Mouse (Mus musculus) layer of hippocampus, adult 9-11 months (tissue): ENCODE measurements at regions not wholly inside any gene's neighbourhood (a gene's known extent, or its start where the extent isn't known, plus 50 kb on each side); places are given as distances from the start of the nearest gene placed in this dataset.
A peak's percentile ranks its signal among the peaks of the same experiment; 100 is the strongest.

Experiments used
- DNase-seq: peaks from one replicate; pipeline ENCODE4 v3.0.0; 2022

DNA sequence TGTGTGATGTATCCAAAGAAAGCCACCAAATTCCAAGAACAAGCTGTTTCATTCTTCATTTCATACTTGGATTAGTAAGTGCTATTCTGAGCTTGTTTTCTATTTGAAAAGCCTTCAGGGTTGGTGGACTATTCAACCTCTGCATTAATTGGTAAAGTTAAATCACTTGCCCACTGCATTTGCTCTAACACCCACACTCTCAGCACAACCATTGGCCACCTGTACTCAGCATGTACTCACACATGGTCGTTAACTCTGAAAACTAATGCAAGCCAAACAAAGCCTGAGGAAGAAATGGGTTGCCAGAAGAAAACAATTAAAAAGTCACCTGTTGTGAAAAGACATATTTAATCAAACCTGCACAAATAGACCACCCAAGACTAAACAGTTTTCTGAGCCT is 267.5 kb downstream of the Trim52 start:
- no peak for DNase-seq

DNA sequence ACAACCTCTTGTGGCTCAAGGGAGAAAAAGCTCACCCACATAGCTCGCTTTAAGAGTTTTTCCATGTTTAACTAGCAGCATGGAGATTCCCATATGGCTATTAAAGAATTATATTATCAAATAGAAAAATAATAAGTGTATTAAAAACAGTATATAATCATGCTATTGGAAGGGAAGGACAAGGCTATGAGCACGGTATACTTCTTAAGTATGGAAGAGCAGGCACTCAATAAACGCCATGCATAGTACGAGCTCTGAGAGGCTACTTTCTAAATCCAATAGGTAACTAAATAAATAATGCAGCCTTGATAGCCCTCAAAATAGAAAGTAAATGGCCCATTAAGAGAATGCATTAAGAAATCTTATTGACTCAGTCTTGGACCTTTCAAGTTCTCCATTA is 273.6 kb downstream of the Trim52 start:
- DNase-seq: no peak

DNA sequence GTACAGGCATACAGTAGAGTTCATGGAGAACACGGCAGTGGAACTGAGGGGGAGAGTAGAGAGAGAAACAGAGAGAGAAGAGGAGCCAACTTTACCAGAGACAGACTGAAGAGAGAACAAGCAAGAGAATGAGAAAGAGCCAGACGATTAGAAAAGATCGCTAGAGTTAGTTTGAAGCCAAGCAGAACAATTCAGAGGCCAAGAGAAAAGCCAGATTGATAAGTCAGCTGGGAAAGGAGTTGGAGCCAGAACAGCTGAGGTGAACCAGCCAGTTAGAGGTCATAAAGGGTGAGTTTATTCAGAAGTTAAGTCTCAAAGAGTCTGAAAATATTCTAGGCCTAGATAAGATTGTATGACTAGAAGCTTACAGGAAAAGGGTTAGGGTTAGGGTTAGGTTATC is 281.7 kb downstream of the Trim52 start:
- DNase-seq: no peak

DNA sequence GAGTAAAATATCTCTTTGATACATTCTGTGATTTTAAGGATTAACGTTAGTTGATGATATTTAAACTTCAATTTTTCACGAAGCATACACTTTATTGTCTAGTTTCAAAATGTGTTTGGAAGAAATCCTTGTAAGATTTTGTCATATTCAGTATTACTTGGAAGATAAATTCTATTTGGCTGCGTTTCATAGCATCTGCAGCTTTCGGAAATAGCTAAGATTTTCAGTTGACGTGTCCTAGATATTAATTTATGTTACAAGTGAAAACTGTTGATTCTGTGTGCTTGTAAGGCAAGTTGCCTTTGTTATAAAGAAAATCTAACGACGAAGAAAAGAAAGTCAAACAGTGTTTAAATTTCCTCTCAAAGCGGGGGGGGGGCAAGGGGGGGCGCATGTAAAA is 284.5 kb downstream of the Trim52 start:
- no peak for DNase-seq

DNA sequence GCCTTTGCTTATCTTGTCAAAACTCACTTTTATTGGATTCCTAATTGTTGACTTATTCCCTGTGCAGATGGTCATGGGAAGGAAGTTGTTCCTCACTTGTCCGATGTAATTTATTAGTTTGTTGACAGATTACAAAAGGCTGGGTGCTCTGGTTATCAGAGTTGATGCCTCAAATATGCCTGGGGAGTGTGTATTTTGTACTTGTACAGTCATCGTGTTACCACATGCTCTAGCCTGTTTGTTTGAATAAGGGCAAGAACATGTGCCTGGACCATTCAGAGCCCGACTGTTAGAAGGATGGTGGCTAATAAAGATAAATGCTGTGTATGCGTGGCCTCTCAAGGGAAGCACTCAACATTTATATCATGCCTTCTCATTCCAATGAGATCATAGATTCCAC is 288.0 kb downstream of the Trim52 start:
- no peak for DNase-seq

DNA sequence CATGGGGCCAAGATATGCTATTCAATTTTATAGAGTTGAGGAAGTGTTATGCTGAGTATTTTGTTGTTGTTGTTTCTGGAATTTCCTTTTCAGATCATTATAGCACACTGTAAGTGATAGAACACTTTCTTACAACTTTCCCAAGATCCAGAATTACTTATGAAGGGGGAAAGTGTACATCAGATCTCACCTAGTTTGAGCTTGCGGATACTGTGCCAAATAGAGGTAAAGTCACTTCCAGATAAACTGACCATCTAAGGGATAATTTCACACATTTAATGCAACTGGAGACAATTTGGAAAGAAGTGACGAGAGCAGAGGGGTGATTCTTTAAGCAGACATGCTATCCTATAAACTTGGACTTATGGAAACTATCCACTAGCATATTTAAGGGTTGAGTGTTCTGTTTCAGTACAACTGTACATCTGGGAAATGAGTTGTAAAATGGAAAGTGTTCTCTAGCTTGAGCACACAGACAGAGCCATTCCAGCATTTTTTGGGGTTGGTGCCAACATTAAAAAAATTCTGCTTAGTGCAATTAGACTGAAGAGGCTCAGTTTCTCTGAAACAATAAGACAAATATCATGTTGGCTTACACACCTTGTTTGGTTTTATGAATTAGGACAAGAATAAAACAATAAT is 307.0 kb downstream of the Trim52 start:
- no peak for DNase-seq

DNA sequence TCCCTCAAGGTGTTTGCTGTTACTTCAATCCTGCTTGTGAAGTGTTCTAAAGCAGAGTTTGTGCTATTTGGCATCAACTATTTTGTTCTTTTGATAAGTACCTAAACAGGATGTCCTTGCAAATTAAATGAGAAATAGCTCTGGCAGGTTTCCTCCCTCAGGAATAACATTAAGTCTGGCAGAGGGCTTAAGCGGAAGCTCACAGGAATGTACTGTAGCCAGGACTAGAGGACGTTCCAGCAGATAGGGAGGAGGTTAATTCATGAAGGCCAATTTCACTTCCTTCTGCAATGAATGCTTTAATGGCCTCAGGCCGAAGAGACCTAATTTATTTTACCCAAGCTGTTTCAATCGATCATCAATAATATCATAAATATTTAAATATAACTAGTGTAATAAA is 318.7 kb downstream of the Trim52 start:
- no peak for DNase-seq

DNA sequence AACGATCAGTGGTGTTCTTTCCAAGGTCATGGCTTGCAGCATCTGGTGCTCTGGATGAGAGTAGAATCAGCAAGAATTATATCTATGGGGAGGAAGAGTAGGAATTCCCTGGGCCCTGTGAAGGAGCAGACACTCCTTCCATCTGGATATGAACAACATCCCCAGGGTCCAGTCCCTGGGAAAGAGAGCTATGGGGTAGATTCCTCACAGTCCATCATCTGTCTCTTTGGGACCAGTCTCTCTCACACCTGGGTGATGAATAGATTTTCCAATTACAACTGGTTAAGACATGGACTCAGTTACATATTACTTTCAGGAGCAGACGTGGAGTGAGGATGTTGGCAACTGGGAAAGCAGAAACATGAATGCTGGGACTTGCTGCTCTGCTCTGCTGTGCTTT is 322.6 kb downstream of the Trim52 start:
- DNase-seq: no peak

DNA sequence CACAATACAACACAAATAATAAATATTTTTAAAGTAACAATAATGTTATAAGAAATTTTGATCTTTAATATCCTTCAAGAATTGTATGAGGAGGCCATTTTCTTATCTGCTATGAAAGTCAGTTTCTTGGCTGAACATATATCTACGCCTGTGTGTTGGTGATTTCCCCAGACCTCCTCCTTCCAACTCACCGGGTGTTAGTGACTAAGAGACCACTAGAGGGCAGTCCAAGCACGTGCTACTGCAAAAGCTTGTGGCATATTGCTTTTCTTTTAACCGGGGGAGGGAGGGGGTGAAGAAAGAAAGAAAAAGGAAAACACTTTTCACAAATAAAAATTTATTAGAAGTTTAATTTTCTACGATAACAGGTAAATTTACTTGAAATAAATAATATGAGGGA is 333.3 kb downstream of the Trim52 start:
- DNase-seq: peak; percentile 16

DNA sequence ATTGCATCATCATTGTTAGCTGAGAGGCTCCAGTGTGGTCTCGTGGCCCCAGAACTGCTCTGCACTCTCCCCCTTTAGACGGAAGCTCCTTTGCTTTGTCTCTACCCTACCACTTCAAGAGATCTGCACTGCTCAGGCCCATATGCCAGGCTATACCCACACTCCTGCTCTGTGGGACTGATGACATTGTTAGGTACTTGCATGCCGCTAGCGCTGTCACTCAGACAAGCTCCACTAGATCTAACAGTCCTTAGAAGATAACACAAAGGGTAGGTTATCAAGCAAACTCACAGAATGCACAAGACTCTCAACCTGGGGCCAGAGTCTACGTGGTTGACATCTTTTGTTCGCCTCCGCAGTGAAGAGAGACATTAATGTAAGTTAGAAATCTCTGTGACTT is 383.1 kb downstream of the Trim52 start:
- DNase-seq: no peak

DNA sequence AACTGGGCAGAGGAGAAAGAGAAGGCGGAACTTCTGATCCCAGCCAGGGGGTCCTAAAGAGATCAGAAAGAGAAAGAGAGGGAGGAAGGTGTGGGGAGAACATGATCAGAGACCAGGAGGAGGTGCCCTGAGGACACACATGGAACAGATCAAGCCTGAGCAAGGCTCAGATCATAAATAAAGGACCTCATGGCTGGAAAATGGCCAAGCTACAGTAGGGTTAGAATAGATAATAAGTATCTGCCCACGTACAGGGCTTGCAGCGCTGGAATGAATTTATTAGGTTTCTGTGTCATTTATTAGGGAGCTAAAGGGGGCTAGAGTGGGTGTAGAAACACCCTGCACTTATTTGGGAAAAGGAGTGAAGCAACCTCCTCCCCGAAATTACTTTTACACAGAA is 385.4 kb downstream of the Trim52 start:
- DNase-seq: no peak

DNA sequence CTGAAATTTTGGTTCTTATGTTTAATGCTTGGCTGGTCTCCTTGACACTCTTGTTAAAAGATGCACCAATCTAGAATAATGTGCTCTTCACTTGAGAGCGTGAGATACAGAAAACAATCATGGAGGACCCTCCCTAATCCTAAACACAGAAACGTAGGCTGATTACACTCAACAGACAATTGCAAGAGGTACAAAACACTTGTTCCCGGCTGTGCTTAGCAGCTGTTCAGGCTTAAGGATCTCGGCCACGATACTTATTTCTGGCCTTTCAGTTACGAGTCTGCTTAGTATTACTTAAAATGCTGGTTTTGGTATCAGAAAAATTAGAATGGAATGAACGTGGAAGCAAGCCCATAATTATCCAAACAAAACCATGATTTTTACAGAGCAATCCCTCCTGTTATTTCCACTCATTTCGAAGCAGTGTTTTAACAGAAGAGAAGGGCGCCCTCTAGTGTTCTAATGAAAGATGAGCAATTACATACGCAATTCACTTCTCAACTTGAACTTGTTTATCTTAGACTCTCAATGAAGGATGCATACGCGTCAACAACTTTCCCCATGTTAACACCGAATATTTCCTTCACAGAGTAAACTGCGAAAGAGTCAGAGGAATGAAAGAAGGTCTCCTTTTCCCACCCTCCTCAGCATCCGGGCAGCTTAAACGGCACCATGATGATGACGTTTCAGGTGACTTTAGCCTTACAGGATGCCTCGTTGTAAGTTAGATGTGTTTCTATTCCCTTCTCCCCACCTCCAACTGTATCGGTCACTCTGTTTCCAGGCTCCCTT is 394.5 kb downstream of the Trim52 start:
- peak; percentile 22 for DNase-seq

DNA sequence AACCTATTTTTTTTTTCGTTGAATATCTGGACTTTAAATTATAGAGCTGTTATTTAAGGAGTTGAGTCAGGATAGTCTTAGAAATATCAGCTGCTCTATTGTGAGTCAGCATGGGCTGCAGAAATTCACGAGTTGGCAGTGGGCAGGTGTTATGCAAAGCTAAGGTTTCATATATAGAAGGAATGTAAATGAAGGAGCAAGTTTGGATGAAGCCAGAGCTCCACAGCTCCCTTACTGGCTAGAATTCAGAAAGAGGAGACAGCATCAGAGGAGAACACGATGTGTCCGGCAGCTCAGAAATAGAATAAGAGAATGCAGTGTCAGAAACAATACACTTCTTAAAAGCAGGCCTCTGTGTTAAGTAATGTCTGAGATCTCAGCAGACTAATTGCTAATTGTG is 400.9 kb downstream of the Trim52 start:
- DNase-seq: peak; percentile 43

DNA sequence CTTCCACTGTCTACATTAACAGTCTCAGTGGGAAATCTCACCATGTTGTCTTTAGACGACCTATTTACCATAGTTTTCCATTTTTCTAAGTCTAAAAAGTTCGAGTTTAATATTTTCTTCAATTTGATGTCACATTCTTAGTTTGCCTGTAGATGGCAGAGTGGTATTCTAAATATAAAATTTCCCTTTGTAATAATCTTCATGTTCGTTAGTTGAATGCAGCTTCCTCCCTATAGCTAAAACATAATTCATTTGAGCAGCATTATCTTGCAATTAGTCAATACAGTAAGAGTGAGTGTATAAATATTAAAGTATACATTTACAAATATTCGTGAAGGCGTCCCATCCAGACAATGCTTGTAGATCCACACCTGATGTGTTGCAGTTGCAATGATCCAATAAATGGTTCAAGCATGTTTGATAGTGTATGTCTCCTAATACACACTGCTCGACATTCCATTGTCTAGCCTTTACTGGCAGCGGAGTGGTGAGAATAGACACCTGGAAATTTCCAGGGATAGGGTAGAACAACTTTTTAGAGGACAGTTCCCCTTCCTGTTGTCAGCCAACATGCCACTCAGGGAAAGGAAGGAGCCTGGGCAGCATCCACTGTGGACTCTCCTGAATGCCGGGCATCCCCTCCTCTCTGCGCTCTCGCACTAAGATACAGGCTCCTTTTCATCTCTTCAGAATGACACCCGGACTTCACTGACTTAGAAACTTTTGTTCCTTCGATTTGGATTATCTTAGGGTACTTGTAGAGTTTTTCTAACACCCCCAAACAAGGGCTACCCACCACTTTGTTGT is 412.8 kb downstream of the Trim52 start:
- DNase-seq: no peak

DNA sequence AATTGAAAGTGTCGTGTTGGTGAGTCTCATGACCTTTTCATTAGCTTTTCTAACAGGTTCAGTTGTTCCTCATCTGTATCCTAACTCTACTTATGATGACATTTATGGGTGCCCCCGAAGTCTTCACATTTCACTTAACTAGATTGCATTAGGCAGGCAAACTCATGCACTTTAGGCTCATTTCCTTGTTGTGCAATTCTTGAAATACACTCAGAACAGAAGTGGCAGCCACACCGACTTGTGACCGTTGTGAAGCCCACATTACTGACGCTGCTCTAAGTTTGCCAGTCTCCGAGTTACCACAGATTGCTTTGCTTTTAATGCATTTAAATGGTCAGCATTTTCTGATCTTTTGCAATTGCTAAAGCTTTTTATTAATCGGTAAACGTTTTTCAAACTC is 414.8 kb downstream of the Trim52 start:
- no peak for DNase-seq

DNA sequence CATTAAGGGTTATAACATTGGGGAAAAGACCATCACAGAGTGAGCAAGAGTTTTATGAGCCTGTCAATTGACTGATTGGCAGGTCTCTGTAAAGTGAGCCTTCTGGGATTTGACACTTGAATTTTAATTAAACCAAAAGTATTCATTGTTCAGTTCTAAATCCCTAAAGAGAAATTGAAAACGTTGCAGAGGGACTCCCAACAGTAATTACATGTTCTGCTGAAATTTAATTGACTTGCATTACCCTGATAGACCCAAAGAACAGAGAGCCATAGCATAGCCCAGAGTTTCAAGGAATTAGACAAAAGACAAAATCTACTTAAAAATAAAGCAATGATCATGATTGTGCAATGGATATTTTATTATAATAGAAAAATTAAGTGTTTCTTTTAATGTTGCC is 444.2 kb downstream of the Trim52 start:
- DNase-seq: no peak

DNA sequence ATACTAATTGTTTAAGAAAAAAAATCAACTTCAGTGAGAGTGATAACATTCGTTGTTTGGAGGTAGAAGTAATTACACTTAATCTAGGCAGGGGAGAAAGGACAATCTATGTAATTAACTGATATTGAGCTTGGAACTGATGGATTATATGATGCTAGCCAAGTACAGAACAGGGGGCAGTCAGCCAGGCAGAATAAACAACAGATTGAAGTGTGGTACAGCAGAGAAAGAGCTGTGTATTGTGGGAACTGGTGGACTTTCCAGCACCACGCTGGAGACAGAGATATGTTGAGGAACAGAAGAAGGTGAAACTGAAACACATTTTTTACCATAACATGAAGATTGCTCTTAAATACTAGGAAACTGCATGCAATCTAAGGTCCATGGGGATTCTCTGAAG is 473.3 kb downstream of the Trim52 start:
- peak; percentile 52 for DNase-seq

DNA sequence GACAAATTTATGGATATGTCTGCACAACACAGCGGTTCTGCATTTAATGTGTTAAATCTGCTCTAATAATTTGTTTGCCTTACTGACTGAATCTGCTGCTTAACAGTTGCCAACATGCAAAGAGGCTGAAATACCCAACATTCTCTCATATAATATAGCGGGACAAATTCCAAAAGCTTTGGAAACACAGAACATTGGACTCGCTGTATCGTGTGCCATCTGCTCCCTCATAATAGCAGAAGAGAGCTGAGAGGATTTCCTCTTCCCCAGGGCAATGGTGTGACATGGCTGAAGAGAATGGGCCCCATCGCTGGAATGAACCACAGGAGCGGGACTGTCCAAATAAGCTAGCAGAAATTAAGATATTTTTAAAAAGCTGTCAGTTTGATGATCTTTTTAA is 475.9 kb downstream of the Trim52 start:
- DNase-seq: peak; percentile 41

DNA sequence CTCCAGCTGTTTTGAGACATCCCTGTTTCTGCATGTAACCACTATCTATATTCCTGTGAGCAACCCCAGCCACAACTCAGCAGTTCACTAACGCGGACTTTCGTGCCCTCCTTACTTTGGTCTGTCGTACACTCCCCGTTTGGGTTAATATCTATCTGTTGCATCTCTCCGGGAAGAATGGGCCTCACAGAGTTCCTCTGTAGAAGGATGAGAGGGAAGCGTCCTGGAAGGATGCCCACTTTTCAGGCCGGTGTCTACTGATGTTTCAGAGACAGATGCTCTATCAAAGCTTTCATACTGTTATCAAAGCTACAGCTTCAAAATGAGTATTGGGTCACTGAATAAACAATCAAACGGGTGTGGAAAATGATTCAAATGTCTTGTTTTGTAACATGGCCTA is 487.4 kb downstream of the Trim52 start:
- DNase-seq: no peak

DNA sequence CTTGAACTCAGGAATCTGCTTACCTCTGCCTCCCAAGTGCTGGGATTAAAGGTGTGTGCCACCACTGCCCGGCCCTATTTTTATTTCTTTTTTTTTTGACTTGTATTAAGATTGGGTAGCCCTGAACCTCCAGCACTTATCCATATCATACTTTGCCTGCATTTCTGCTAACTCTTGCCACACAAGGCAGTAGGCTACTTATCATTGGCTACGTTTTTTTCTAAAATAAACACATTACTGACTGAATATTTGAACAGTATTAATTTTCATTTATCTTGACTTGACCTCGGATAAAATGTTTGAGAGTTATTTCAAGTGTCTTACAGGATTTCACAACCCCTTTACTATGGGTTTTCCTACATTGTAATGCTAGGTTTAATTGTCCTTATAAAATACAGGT is 488.0 kb downstream of the Trim52 start:
- no peak for DNase-seq

DNA sequence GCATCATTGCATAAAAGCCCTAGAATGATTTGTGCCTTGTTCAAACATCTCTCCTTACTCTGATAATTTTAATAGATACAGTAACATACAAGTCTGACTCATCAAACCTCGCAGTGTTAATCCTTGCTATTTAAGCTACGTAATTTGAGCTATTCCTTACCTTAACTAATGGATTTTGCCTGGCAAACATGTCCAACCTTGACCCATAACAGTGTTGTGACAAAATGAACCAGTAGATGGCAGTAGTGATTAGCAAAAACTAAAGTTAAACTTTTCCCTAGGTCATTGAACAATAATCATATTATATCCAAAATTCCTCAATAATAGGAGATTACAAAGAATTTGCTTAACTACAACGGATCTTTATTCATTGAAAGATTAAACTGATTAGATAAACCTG is 501.0 kb downstream of the Trim52 start:
- no peak for DNase-seq

DNA sequence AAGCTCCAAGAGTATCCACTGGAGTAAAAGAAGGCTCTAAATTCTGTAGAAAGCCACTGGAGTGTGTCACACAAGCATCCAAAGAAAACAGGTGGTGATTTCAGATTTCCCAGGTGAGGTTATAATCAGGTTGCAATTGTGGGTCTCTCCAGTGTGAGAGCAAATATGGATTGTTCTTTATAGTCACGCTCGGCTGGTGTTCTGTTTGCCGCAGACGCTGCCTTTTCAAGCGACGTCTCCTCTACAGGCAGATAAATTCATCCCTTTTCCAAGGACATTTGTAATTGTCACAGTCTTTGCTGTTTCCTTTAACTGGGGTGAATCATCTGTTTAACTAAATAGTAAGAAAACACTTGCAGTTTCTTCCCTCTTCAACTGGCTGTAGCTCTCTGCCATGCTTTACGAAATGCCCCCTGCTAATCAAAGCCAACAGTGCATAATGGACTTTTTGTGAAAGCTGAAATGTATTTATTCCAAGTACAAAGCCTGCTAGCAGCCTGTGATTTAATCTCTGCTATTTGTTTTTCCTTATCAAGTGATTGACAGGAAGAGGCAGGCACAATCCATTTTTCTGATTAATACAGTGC is 502.4 kb downstream of the Trim52 start:
- DNase-seq: no peak
